Mouse (Mus musculus): ENCODE results near the gene Lrrc4b.

Lrrc4b gene

DNA sequence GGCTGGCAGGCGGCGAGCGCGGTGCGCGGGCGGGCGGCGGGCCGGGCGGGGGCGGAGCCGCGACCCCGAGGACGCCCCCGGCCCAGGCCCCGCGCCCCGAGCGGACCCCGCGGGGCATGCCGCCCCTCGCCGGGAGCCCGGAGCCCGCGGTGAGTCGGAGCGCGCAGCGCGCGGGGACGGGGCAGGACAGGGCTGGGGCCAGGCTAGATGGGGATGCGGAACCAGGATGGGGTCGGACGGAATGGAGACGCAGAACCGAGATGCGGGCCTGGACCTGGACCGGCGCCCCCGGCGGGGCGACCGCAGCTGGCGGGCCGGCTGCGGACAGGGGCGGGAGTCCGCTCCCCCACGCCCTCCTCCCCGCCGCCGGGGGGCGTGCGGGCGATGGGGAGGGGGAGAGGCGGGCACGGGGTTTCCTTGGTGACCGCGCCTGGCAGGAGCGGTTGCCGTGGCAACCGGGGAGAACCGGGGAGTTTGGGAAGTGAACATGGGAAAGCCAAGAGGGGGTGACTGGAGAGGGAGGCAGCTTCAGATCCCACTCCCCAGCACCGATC is at the start of gene Lrrc4b:
Gene Lrrc4b, plus strand, starts transcription at position 51 of the 554 bp plus-strand sequence.
- in situ Hi-C loops (cut with MboI, MseI), result no loop called here

DNA sequence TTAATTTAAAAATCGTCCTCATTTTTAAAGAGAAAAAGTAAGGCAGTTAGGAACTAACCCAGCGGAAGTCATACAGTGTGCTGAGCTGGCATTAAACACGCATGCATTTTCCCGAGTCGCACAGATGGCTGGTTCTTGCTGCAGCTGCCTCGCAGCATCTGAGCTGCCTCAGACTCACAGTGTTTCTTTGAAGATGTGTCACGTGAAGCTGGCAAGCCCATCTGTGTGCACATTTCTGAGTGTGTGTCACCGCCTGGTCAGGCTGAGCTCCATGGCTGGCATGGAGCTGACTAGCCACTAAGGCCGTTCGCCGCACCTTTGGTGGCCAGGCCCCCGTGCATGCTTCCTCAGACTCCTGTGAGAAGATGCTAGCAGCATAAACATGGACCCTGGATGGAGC is 46.3 kb upstream of the Lrrc4b start:
- in situ Hi-C loops (cut with MboI, MseI), result no loop called here

DNA sequence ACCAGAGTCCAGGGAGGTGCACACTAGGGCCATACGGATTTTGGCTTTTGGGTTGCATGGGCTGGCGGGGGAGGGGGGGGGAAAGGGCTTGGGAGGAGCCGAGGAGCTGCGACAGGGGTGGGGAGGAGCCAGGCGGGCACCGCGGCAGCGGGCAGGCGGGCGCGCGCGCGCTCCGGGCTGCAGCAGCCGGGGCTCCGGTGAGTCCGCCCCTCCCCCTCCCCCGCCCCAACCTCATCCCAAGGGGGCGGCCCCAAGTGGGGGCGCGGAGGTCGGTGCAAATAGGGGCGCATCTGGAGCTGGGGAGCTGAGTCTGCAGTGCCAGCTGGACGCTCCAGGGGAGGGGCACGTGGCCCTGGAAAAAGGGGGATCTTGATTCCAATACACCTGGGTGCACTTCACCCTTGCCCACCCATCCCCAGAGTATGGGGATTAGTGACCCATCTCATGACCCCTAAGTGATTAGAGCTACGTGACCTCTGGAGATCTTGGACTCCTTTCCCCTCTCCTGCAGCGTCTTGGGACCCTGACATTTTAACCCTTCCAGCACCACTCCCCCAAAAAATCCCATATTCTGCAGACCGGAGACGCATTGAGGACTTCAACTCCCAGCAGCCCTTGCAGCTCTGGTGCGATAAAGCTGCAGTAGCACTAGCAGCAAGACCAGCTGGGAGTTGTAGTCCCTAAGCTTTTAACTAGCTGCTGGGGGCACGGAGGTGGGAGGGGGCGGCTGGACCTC is 44.7 kb upstream of the Lrrc4b start, which contains the start of gene Syt3:
Gene Syt3, plus strand, starts transcription at position 123 of the 736 bp plus-strand sequence.
- in situ Hi-C loops (cut with MboI, MseI), result no loop called here

DNA sequence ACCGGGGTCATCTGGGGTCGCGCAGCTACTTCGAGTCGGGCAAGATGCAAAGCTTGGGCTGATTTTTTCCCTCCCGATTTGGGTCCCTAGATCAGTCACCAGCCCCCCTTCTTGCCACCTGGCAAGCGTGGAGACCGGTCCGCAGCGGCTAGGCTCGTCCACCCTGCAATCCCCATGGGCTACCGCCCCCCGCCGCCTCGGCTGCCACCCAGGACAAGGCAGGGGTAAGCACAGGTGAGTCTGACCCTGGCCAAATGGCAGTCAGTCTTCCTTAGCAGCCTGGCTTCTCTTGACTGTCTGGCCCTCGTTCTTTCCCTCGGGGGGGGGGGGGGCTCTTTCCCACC is 44.1 kb upstream of the Lrrc4b start:
- in situ Hi-C loops (cut with MboI, MseI), result no loop called here

DNA sequence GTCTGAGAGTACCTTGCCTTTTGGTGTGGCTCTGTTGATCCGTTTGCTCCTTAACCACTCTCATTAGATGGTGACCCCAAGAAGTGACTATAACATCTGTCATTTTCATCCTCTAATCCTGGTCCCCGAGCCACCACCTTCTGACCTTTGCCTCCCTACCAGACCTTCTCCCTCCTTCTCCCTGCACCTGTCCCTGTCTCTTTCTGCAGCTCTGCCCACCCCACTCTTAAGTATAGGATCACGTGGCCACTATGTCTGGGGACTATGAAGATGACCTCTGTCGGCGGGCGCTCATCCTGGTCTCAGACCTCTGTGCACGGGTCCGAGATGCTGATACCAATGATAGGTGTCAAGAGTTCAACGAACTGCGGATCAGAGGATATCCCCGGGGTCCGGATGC is 43.1 kb upstream of the Lrrc4b start, which contains the start of gene 1700008O03Rik:
Gene 1700008O03Rik, minus strand, starts transcription at position 101 of the 400 bp plus-strand sequence.
- in situ Hi-C loops (cut with MboI, MseI), result no loop called here

DNA sequence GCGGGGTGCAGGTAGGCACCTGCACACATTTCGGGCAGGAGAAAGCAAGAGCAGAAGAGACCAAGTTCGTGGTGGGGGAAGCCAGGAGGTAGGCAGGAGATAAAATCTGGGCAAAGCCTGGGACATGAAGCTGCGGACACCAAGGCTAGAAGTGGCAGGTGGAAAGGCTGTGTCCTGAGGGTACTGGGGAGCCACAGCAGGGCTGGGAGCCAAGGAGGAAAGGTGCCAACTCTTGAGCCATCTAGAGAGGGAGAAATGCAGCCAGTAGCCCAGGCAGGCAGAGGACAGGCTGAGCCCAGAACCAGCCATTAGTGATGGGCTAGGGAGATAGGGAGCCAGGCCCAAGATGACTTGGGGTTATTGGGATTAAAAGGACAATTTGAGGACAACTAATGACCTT is 37.0 kb upstream of the Lrrc4b start:
- in situ Hi-C loops (cut with MboI, MseI), result loop anchor here in 1 of 2 experiments (5.0 kb wide), 1 partner anchor 45 kb away; no protein-coding TSS in a partner anchor

DNA sequence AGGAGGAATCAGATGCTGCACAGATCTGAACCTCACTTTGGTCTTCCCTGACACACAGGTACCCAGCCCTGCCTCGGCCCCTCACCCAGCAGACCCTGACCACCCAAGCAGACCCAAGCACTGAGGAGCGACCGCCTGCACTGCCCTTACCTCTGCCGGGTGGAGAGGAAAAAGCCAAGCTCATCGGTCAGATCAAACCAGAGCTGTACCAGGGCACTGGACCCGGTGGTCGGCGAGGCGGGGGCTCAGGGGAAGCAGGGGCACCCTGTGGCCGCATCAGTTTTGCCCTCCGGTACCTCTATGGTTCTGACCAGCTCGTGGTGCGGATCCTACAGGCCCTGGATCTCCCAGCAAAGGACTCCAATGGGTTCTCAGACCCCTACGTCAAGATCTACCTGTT is 36.5 kb upstream of the Lrrc4b start:
- in situ Hi-C loops (cut with MboI, MseI), result loop anchor here in 1 of 2 experiments (5.0 kb wide), 1 partner anchor 45 kb away; no protein-coding TSS in a partner anchor

DNA sequence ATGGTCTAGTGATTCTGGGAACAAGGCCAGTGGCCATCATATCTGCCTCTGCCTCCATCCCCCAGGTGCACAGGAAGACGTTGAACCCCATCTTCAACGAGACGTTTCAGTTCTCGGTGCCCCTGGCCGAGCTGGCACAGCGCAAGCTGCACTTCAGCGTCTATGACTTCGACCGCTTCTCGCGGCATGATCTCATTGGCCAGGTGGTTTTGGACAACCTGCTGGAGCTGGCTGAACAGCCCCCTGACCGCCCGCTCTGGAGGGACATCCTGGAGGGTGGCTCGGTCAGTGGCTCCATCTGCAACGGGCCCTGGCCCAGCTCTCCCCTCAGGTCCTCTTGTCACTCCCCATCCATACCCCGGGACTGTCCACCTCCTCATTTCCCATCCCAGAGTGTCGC is 35.5 kb upstream of the Lrrc4b start:
- in situ Hi-C loops (cut with MboI, MseI), result loop anchor here in 1 of 2 experiments (5.0 kb wide), 1 partner anchor 44 kb away; no protein-coding TSS in a partner anchor

DNA sequence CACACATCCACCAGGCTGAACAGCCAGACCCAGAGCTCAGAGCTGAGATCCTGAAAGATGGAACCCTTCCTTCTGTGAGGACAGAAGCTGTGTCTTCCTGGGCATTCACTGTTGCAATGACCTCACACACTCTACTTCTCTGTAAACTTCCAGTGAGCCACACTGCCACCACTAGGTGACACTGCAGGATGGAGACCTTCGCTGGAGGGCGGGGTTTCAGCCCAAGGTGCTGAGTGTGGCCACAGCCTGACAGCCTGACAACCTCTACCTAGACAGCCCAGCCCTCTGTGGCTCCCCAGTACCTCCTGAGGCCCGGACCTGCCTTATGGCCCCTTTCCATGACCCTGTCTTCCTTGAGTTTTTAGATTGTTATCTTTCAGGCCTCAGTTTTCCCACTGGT is 30.2 kb upstream of the Lrrc4b start:
- in situ Hi-C loops (cut with MboI, MseI), result no loop called here

DNA sequence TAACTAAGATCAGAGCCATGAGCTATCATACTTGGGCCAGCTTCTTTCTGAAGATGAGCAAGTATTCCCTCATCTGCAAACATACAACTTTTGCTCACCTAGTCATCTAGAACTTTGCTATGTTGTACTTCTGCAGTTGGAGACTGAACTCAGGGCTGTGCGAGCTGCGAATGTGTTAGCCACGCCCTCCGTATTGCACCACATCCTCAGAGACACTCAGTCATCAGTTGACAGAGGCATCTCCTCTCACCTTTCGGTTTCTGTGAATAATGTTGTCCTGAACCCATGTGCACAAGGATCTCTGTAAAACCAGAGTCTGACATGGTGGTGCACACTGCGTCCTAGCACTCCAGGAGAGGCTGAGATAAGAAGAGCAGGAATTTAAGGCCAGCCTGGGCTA is 27.1 kb upstream of the Lrrc4b start:
- in situ Hi-C loops (cut with MboI, MseI), result loop anchor here (5.0 to 10.0 kb wide), 2 partner anchors 66 to 1513 kb away; partner anchors contain the start of genes Aspdh (in 2 of the 2) and Josd2 (in 2 of the 2)

DNA sequence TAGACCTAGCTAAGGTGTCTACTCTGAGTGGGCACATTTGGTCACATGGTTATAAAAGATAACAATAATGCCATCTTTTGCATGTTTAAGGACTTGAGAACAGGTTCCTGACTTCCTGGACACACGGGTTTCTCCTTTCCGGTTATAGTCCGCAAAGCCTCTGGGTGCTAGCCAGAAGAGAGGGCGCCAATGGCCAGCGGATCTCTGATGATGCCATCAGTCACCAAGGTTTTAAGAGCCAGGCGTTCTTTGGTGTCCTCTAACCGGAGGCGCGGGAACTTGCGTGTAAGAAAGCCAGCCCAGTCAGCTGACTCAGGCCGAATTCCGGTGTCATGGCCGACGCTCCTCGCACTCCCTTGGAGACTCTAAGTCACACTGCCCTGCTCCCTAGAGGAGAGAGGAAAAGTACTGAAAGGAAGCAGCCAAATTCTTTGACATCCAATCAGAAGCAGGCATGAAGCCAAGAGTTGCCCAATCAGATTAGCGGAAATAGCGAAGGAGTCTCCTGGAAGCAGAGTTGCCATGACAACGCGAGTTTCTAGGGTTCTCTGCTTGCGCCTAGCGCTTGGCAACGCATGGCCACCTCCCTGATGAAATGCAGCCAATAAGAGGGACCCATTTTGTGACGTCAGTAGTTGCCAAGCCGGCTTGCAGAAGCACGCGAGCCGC is 23.3 kb upstream of the Lrrc4b start:
- in situ Hi-C loops (cut with MboI, MseI), result loop anchor here in 1 of 2 experiments (10.0 kb wide), 1 partner anchor 1509 kb away; no protein-coding TSS in a partner anchor

DNA sequence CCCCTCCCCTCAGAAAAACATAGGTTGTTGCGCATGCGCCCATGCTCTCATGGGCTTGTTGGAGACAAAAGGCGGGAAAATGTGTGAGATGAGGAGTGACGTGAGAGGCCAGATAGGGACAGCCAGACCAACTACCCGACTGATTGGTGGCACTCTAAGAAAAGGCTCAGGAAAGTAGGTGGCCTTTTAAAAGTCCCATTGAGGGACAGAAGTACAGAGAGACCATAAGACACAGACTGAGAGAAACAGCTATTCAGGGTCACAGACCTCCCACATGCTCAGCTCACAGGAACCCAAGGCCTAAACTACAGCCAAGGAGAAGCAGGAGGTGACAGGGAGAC is 22.8 kb upstream of the Lrrc4b start:
- in situ Hi-C loops (cut with MboI, MseI), result loop anchor here in 1 of 2 experiments (10.0 kb wide), 1 partner anchor 1509 kb away; no protein-coding TSS in a partner anchor

DNA sequence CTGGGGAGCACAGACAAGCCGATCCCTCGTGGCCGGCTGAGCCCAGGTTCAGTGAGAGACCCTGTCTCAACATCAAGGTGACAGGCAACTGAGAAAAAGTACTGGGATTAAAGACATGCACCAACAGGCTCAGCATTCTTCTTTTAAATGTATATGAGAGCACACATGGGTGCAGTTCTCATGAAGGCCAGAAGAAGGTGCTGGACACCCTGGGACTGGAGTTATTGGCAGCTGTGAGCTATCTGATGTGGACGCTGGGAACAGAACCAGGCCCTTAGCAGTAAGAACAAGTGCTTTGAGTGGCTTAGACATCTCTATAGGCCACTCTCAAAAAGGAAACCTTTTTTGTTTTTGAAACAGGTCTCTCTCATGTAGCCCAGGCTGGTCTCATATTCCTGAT is 17.7 kb upstream of the Lrrc4b start:
- in situ Hi-C loops (cut with MboI, MseI), result no loop called here

DNA sequence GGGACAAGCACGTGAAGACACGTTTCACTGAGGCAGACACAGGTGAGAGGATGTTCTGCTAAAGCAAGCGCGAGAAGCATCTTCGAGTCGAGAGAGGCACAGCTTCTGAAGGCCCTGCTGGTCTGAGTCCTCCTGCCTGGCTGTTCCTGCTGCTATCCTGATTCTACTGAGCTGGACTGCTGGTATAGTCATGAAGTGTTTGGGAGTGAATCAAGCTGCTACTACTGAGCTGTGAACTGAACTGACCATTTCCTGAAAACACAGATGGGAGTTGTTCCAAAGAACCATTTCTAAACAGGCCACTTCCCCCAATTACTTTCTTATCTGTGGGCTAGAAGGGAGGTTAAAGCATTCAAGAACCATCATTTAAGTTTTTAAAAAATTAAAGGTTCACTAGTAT is 15.5 kb upstream of the Lrrc4b start:
- in situ Hi-C loops (cut with MboI, MseI), result no loop called here

DNA sequence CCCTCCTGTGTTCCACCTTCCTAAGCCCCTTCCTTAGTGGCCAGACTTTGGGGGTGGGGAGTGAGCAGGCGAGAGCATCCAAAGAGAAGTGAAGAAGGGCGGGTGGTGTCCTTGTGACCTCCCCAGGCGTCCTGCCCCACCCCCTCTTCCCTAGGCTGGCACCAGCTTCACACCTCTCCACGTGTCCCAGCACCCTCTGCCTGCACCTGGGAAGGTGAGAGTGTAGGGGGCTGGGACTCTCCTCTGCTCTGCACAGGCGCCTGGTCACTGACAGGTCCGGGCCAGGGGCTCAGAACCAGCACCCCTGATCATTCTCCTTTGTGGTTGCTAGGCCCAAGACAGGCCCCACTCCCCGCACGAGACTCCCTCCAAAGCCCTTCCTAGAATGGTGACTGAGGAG is 1.2 kb upstream of the Lrrc4b start:
- in situ Hi-C loops (cut with MboI, MseI), result no loop called here

DNA sequence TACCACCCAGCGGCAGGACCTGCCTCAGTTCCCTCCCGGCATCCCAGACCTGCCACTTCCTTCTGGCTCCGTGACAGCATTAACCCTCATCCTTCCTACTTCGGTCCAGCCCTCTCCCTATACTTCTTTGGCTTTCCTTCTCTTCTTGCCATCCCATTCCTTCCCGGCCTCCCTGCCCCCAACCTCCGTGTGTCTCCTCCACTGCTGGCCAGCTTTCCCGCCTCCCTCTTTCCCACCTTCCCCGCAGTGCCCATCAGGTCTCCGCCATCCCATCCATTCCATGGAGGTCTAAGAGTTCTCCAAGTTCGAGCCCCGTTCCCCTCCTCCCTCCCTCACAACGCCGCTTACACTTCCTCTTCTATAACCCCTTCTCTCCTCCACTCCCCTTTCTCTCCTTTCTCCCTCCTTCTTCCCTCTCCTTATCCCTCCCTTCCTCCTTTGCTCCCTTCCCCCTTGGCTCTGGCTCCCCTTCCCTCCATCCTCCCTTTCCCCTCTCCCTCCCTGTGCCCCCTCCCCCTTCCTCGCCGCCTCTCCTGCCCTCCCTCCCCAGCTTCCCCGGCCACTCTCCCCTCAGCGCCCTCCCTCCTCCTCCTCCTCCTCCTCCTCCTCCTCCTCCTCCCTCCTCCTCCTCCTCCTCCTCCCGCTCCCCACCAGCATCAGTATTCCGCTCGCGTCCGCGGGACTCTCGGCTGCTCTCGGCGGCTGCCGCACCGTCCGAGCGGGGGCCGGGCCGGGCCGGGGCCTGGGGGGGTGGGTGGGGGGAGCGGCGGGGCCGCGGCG is 457 bp upstream of the Lrrc4b start:
- in situ Hi-C loops (cut with MboI, MseI), result no loop called here

DNA sequence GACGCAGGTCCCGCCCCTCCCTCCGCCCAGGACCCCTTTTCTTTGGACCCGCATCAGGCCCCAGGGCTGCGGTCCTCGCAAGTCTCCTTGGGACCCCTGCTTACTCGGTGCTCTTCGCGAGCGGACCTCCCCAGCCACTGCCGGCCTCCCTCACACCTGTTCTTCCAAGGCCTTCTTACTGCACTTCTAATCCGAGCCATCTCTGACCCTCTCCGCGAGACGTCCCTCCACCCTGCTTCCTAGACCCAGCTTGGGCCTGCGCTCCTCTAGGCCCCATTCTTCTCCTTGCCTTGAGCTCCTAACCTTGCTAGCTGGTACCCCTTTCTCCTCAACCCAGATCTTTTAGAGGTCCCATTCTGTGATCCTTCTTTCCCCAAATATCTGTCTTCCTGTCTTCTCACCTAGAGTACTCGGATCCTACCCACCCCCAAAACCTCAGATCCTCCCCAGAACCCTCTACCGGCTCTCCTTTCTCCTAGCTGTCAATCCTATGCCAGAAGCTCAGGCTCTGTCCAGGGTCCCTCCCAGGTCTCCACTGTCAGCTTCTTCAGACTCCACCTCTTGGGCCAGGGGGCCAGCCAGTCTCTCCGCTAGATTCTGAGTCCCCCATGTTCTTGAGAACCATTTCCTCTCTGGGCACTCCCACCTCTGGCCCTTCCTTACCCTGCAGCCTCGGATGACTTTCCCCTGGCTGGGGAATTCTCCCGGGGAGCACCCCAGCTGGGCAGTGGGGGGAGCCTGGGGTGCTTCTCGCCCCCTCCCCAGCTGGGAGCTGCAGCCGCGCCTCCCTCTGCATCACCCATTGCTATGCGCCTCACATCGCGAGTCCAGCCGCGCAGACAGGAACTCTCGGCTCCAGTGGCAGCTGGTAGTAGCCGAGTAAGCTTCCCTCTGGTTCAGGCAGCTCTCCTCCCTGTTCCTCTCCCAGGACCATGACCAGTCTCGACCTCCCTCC is 993 bp downstream of the Lrrc4b start:
- in situ Hi-C loops (cut with MboI, MseI), result no loop called here

DNA sequence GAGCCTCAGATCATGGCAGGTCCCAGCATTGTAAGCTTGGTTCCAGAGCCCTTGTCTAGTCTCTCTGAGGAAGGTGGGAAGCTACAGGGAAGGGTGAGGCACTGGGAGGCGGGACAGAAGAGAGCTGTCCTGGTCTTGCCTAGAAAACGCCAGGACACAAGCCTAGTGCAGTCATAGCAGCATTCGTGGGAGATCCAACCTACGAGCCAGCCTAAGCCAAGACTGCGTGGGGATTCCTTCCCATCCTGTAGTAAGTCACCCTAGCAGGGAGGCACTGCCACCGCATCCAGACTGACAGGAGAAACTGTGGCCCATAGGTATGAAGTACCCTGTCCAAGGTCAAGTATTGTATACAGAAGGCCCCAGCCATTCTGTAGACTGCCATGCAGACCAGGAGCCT is 3.7 kb downstream of the Lrrc4b start:
- in situ Hi-C loops (cut with MboI, MseI), result no loop called here

DNA sequence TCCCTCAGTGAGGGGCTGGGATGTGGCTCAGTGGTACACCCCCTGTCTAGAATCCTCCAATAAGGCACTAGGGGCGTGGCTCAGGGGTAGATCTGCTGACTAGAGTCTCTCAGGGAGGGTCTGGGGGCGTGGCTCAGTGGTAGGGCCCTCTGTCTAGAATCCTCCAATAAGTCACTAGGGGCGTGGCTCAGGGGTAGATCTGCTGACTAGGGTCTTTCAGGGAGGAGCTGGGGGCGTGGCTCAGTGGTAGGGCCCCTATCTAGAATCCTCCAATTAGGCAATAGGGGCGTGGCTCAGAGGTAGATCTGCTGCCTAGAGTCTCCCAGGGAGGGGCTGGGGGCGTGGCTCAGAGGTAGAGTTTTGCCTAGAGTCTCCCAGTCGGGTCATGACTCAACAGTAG is 4.6 kb downstream of the Lrrc4b start:
- in situ Hi-C loops (cut with MboI, MseI), result no loop called here

DNA sequence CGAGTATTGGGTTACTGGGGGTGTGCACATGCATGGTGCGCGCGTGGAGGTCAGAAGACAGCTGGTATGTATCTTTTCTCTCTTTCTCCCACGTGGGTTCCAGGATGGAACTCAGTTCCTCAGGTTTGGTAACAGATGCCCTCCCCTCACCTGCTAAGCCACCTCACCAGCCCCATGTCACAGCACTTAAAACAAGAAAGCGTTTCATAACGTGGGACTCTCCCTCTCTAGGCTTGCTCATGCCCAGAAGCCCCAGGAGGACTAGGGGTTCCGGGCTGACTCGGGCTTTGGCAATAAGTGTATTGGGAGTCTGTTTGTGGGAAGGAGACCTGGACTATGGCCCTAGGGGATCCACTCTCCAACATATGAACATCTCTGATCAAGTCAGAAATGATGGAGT is 5.3 kb downstream of the Lrrc4b start:
- in situ Hi-C loops (cut with MboI, MseI), result no loop called here
